9 mouse cellular contexts compared by ENCODE assay signal in genomic region chr17:36111510-36111868, GRCm38 (mm10). TPM values are rescaled to one million over a fixed set of nuclear protein-coding genes. Genes with fewer than 3 reads are reported as not detected.
DNase-seq lines count a peak whose midpoint lies in the region; ATAC-seq lines count a peak whose summit lies in the region.
"Not testable (repeated sequence)": the region's sequence is repeated elsewhere in the genome, so short reads cannot be mapped to it uniquely, and the experiment has no call there.
"Had no signal": no experiment of that assay in that cellular context is flagged by ENCODE, and none has a peak within 500 bp of the region (broad histone marks: within the 10 kb centered on the region; RNA-seq: fewer than 3 reads in every experiment).

No protein-coding gene starts in this region.

- H3K4me2 ChIP-seq in forebrain, embryonic 15.5 days (replicated peaks) = peak overlapping the region; percentile 94
- H3K4me2 ChIP-seq in hindbrain, embryonic 11.5 days (replicated peaks; ENCODE audit: low read depth, low read length) = peak overlapping the region; percentile 62
- H3K4me2 ChIP-seq in stomach, embryonic 14.5 days (replicated peaks; ENCODE audit: low read depth, low read length) = peak overlapping the region; percentile 72

- not testable (repeated sequence) for H3K9ac ChIP-seq in ES-E14 (ENCODE audit: insufficient read depth, low read depth, low read length, poor library complexity, severe bottlenecking); stomach, embryonic 14.5 days (replicated peaks; ENCODE audit: low read depth, low read length)
- H3K9ac ChIP-seq in forebrain, embryonic 15.5 days (replicated peaks) = peak overlapping the region; percentile 28
- 0 out of 2 replicates have a peak overlapping the region, but pooled peaks have one; percentile 21 for H3K9ac ChIP-seq in hindbrain, embryonic 11.5 days (ENCODE audit: low read depth, low read length)

- peak overlapping the region; percentile 41 to 57 for H3K4me3 ChIP-seq in ES-E14 (ENCODE audit: insufficient read depth in 1 of 2, low read depth in 1 of 2, low read length in 2 of 2, poor library complexity in 1 of 2, severe bottlenecking in 1 of 2)
- H3K4me3 ChIP-seq in forebrain, embryonic 15.5 days = peak overlapping the region; percentile 45
- H3K4me3 ChIP-seq in hindbrain, embryonic 11.5 days (ENCODE audit: low read depth, low read length) = peak overlapping the region; percentile 33
- H3K4me3 ChIP-seq in stomach, embryonic 14.5 days (ENCODE audit: low read depth, low read length) = peak overlapping the region; percentile 31

- in situ Hi-C loops in ES-E14 (cut with MboI; ENCODE audit: low sequenced_read_pairs in 2 of 2, unreplicated experiment in 2 of 2) = loop anchor here (10.0 to 25.0 kb wide), 2 partner anchors 117 to 124 kb away; partner anchors contain the start of genes Gnl1 (in 1 of the 2) and Prr3 (in 1 of the 2)

- H3K27me3 ChIP-seq in forebrain, embryonic 15.5 days = peaks cover 11% of the 10 kb centered on the region; the same call in 1 of the 2 replicates
- H3K27me3 ChIP-seq in hindbrain, embryonic 11.5 days (ENCODE audit: control insufficient read depth, insufficient read depth, low read length) = peaks cover 11% of the 10 kb centered on the region; the same call in 1 of the 2 replicates
- not testable (repeated sequence) for H3K27me3 ChIP-seq in stomach, embryonic 14.5 days (ENCODE audit: control insufficient read depth, insufficient read depth, low read length)

- not testable (repeated sequence) for DNase-seq in ES-E14 (ENCODE audit: low read depth, low spot score); hindbrain, embryonic 11.5 days (ENCODE audit: low spot score)
- peak; percentile 9 for DNase-seq in cerebellum, adult 9-10 months
- peak; percentile 35 to 36 for DNase-seq in kidney, postnatal 36 days
- DNase-seq in lung, adult 18-20 months = peak; percentile 17 to 41

- H3K36me3 ChIP-seq in ES-E14 (ENCODE audit: control insufficient read depth, insufficient read depth, low read length, poor library complexity, severe bottlenecking); forebrain, embryonic 15.5 days; hindbrain, embryonic 11.5 days (ENCODE audit: control insufficient read depth, insufficient read depth, low read length); stomach, embryonic 14.5 days (ENCODE audit: control insufficient read depth, insufficient read depth, low read length): not testable (repeated sequence)

- not testable (repeated sequence) for H3K9me3 ChIP-seq in ES-E14 (ENCODE audit: control insufficient read depth, insufficient read depth, low read depth, low read length); forebrain, embryonic 15.5 days; hindbrain, embryonic 11.5 days (ENCODE audit: control insufficient read depth, low read length); stomach, embryonic 14.5 days (ENCODE audit: control insufficient read depth, low read depth, low read length)

- peak; percentile 53; the same call in 1 of the 2 replicates for ATAC-seq in forebrain, embryonic 15.5 days (replicated peaks)
- ATAC-seq in hindbrain, embryonic 11.5 days (ENCODE audit: low FRiP score) = peak; percentile 10; the same call in 1 of the 2 replicates
- ATAC-seq in monocyte, adult 5-6 weeks (replicated peaks; ENCODE audit: insufficient number of reproducible peaks, low FRiP score, low TSS enrichment, poor library complexity, severe bottlenecking) = peak; percentile 86
- ATAC-seq in stomach, embryonic 14.5 days (ENCODE audit: insufficient number of reproducible peaks, insufficient read depth, low FRiP score, low read depth) = 0 out of 2 replicates have a peak, but pooled peaks have one; percentile 18

- H3K27ac ChIP-seq in ES-E14 (ENCODE audit: insufficient read depth, low read depth, low read length, poor library complexity, severe bottlenecking); forebrain, embryonic 15.5 days (replicated peaks); hindbrain, embryonic 11.5 days (ENCODE audit: low read depth, low read length); stomach, embryonic 14.5 days (ENCODE audit: low read length): not testable (repeated sequence)

- 1% methylated on average over 10 of the region's 10 CpGs for WGBS in forebrain, embryonic 15.5 days
- 3% methylated on average over 10 of the region's 10 CpGs for WGBS in hindbrain, embryonic 11.5 days
- 2% methylated on average over 10 of the region's 10 CpGs for WGBS in stomach, embryonic 14.5 days

- H3K4me1 ChIP-seq in ES-E14 (ENCODE audit: control insufficient read depth in 2 of 2, insufficient read depth in 2 of 2, low read length in 2 of 2, poor library complexity in 1 of 2); forebrain, embryonic 15.5 days; hindbrain, embryonic 11.5 days (replicated peaks; ENCODE audit: control insufficient read depth, insufficient read depth, low read length); stomach, embryonic 14.5 days (ENCODE audit: control insufficient read depth, insufficient read depth, low read length): not testable (repeated sequence)

RNA-seq across cellular contexts. Expression of gene Gm19684, which starts 10.0 kb away (rescaled TPM):
- not detected in 2 replicates for total RNA-seq in ES-E14 (2012; rRNA removed)
- not detected in 2 replicates for polyA plus RNA-seq in forebrain, embryonic 15.5 days (2015; fragmentation: Nextera tagmentation; extraction: Ambion mirVana)
- not detected in 2 replicates for polyA plus RNA-seq in hindbrain, embryonic 11.5 days (2014; fragmentation: Nextera tagmentation; extraction: Ambion mirVana)
- total RNA-seq in monocyte, adult 5-6 weeks (2017) = 1.4 to 2.5 TPM in 2 of 3 replicates, not detected in the other
- polyA plus RNA-seq in stomach, embryonic 14.5 days (2014; fragmentation: Nextera tagmentation; extraction: Ambion mirVana) = not detected in 2 replicates

RNA-seq across cellular contexts. Expression of gene Gm7030, which starts 17.7 kb away (rescaled TPM):
- 0.63 TPM in 1 of 2 replicates, not detected in the other for total RNA-seq in ES-E14 (2012; rRNA removed)
- not detected in 2 replicates for polyA plus RNA-seq in forebrain, embryonic 15.5 days (2015; fragmentation: Nextera tagmentation; extraction: Ambion mirVana)
- polyA plus RNA-seq in hindbrain, embryonic 11.5 days (2014; fragmentation: Nextera tagmentation; extraction: Ambion mirVana) = not detected in 2 replicates
- not detected in 3 replicates for total RNA-seq in monocyte, adult 5-6 weeks (2017)
- polyA plus RNA-seq in stomach, embryonic 14.5 days (2014; fragmentation: Nextera tagmentation; extraction: Ambion mirVana) = not detected in 2 replicates

RNA-seq across cellular contexts. Expression of gene Gm11127, which starts 53.3 kb away (rescaled TPM):
- total RNA-seq in ES-E14 (2012; rRNA removed) = 0.37 and 0.54 TPM in 2 replicates
- polyA plus RNA-seq in forebrain, embryonic 15.5 days (2015; fragmentation: Nextera tagmentation; extraction: Ambion mirVana) = not detected in 2 replicates
- polyA plus RNA-seq in hindbrain, embryonic 11.5 days (2014; fragmentation: Nextera tagmentation; extraction: Ambion mirVana) = not detected in 2 replicates
- total RNA-seq in monocyte, adult 5-6 weeks (2017) = 0.64 TPM in 1 of 3 replicates, not detected in the others
- not detected in 2 replicates for polyA plus RNA-seq in stomach, embryonic 14.5 days (2014; fragmentation: Nextera tagmentation; extraction: Ambion mirVana)

RNA-seq across cellular contexts. Expression of gene Gm8909, which starts 56.8 kb away (rescaled TPM):
- not detected in 2 replicates for total RNA-seq in ES-E14 (2012; rRNA removed)
- not detected in 2 replicates for polyA plus RNA-seq in forebrain, embryonic 15.5 days (2015; fragmentation: Nextera tagmentation; extraction: Ambion mirVana)
- polyA plus RNA-seq in hindbrain, embryonic 11.5 days (2014; fragmentation: Nextera tagmentation; extraction: Ambion mirVana) = not detected in 2 replicates
- 3.5 TPM in 1 of 3 replicates, not detected in the others for total RNA-seq in monocyte, adult 5-6 weeks (2017)
- 2.0 and 3.0 TPM in 2 replicates for polyA plus RNA-seq in stomach, embryonic 14.5 days (2014; fragmentation: Nextera tagmentation; extraction: Ambion mirVana)
- total RNA-seq: layer of hippocampus, adult 8-10 months had no signal

Comparison
In these comparisons a context has a peak if more than half of its experiments do, and no peak if none do; other contexts are left out.
1. ATAC-seq: peak in every context shown above with its lines; median percentile 86 in monocyte, adult 5-6 weeks; 53 in forebrain, embryonic 15.5 days; 18 in stomach, embryonic 14.5 days; 10 in hindbrain, embryonic 11.5 days.